Mouse (Mus musculus): ENCODE measurements around the gene Spag5. TPM values are rescaled to one million over a fixed set of nuclear protein-coding genes. Genes with fewer than 3 reads are reported as not detected.

Gene Spag5
- polyA plus RNA-seq, 1 experiment: 56.0 TPM

GRCm38 (mm10) chr11:78346326-78347069 lies 45.2 kb downstream of the Spag5 start:
- Histone ChIP-seq H3K27ac (ENCODE audit: control insufficient read depth, insufficient read depth, low read depth, low read length) (no peak overlapping the region), H3K4me3 (ENCODE audit: control insufficient read depth, low read depth, low read length) (no peak overlapping the region), H3K4me1 (ENCODE audit: control insufficient read depth, insufficient read depth, low read length) (peaks cover 13% of the 10 kb centered on the region), H3K36me3 (ENCODE audit: control insufficient read depth, insufficient read depth, low read length) (no peaks in the 10 kb centered on the region), H3K27me3 (ENCODE audit: control insufficient read depth, insufficient read depth, low read length) (no peaks in the 10 kb centered on the region)
- TF ChIP-seq CTCF (IDR thresholded peaks at IDR 0.05; ENCODE audit: control insufficient read depth, insufficient read depth, insufficient replicate concordance, low read depth, low read length) (no peak), POLR2A (IDR thresholded peaks at IDR 0.05; ENCODE audit: control insufficient read depth, low read depth, low read length) (no peak)

GRCm38 (mm10) chr11:78347070-78347754 lies 45.9 kb downstream of the Spag5 start:
- H3K27ac ChIP-seq (ENCODE audit: control insufficient read depth, insufficient read depth, low read depth, low read length): no peak overlapping the region
- no peaks in the 10 kb centered on the region for H3K36me3 ChIP-seq (ENCODE audit: control insufficient read depth, insufficient read depth, low read length)
- no peaks in the 10 kb centered on the region for H3K27me3 ChIP-seq (ENCODE audit: control insufficient read depth, insufficient read depth, low read length)
- H3K4me1 ChIP-seq (ENCODE audit: control insufficient read depth, insufficient read depth, low read length): peaks cover 13% of the 10 kb centered on the region
- no peak overlapping the region for H3K4me3 ChIP-seq (ENCODE audit: control insufficient read depth, low read depth, low read length)
- TF ChIP-seq CTCF (IDR thresholded peaks at IDR 0.05; ENCODE audit: control insufficient read depth, insufficient read depth, insufficient replicate concordance, low read depth, low read length) (peak; percentile 61; the same call in 1 of the 2 replicates), POLR2A (IDR thresholded peaks at IDR 0.05; ENCODE audit: control insufficient read depth, low read depth, low read length) (no peak)

GRCm38 (mm10) chr11:78347908-78348307 lies 46.6 kb downstream of the Spag5 start:
- H3K36me3 ChIP-seq (ENCODE audit: control insufficient read depth, insufficient read depth, low read length): no peaks in the 10 kb centered on the region
- no peaks in the 10 kb centered on the region for H3K27me3 ChIP-seq (ENCODE audit: control insufficient read depth, insufficient read depth, low read length)
- no peak overlapping the region for H3K27ac ChIP-seq (ENCODE audit: control insufficient read depth, insufficient read depth, low read depth, low read length)
- H3K4me1 ChIP-seq (ENCODE audit: control insufficient read depth, insufficient read depth, low read length): peaks cover 13% of the 10 kb centered on the region
- no peak for TF ChIP-seq CTCF (IDR thresholded peaks at IDR 0.05; ENCODE audit: control insufficient read depth, insufficient read depth, insufficient replicate concordance, low read depth, low read length)
- no peak for TF ChIP-seq POLR2A (IDR thresholded peaks at IDR 0.05; ENCODE audit: control insufficient read depth, low read depth, low read length)
- H3K4me3 ChIP-seq (ENCODE audit: control insufficient read depth, low read depth, low read length): no peak overlapping the region

- no peak overlapping the region for H3K27ac ChIP-seq (ENCODE audit: control insufficient read depth, insufficient read depth, low read depth, low read length)
- no peaks in the 10 kb centered on the region for H3K27me3 ChIP-seq (ENCODE audit: control insufficient read depth, insufficient read depth, low read length)
- H3K4me1 ChIP-seq (ENCODE audit: control insufficient read depth, insufficient read depth, low read length): peaks cover 11% of the 10 kb centered on the region
- no peak overlapping the region for H3K4me3 ChIP-seq (ENCODE audit: control insufficient read depth, low read depth, low read length)
- TF ChIP-seq POLR2A (IDR thresholded peaks at IDR 0.05; ENCODE audit: control insufficient read depth, low read depth, low read length) (no peak), CTCF (IDR thresholded peaks at IDR 0.05; ENCODE audit: control insufficient read depth, insufficient read depth, insufficient replicate concordance, low read depth, low read length) (no peak)
- H3K36me3 ChIP-seq (ENCODE audit: control insufficient read depth, insufficient read depth, low read length): no peaks in the 10 kb centered on the region
Observed at GRCm38 (mm10) chr11:78348474-78348873, 47.1 kb downstream of the Spag5 start.

GRCm38 (mm10) chr11:78349441-78350358 lies 48.4 kb downstream of the Spag5 start:
- Histone ChIP-seq H3K4me1 (ENCODE audit: control insufficient read depth, insufficient read depth, low read length) (peaks cover 4% of the 10 kb centered on the region), H3K4me3 (ENCODE audit: control insufficient read depth, low read depth, low read length) (no peak overlapping the region), H3K27ac (ENCODE audit: control insufficient read depth, insufficient read depth, low read depth, low read length) (no peak overlapping the region), H3K36me3 (ENCODE audit: control insufficient read depth, insufficient read depth, low read length) (no peaks in the 10 kb centered on the region), H3K27me3 (ENCODE audit: control insufficient read depth, insufficient read depth, low read length) (no peaks in the 10 kb centered on the region)
- no peak for TF ChIP-seq CTCF (IDR thresholded peaks at IDR 0.05; ENCODE audit: control insufficient read depth, insufficient read depth, insufficient replicate concordance, low read depth, low read length)
- TF ChIP-seq POLR2A (IDR thresholded peaks at IDR 0.05; ENCODE audit: control insufficient read depth, low read depth, low read length): no peak

- TF ChIP-seq CTCF (IDR thresholded peaks at IDR 0.05; ENCODE audit: control insufficient read depth, insufficient read depth, insufficient replicate concordance, low read depth, low read length) (no peak), POLR2A (IDR thresholded peaks at IDR 0.05; ENCODE audit: control insufficient read depth, low read depth, low read length) (no peak)
- H3K4me3 ChIP-seq (ENCODE audit: control insufficient read depth, low read depth, low read length): no peak overlapping the region
- no peaks in the 10 kb centered on the region for H3K36me3 ChIP-seq (ENCODE audit: control insufficient read depth, insufficient read depth, low read length)
- no peaks in the 10 kb centered on the region for H3K4me1 ChIP-seq (ENCODE audit: control insufficient read depth, insufficient read depth, low read length)
- no peak overlapping the region for H3K27ac ChIP-seq (ENCODE audit: control insufficient read depth, insufficient read depth, low read depth, low read length)
- H3K27me3 ChIP-seq (ENCODE audit: control insufficient read depth, insufficient read depth, low read length): no peaks in the 10 kb centered on the region
Observed at GRCm38 (mm10) chr11:78353081-78353480, 51.8 kb downstream of the Spag5 start.

- TF ChIP-seq CTCF (IDR thresholded peaks at IDR 0.05; ENCODE audit: control insufficient read depth, insufficient read depth, insufficient replicate concordance, low read depth, low read length) (no peak), POLR2A (IDR thresholded peaks at IDR 0.05; ENCODE audit: control insufficient read depth, low read depth, low read length) (no peak)
- Histone ChIP-seq H3K27ac (ENCODE audit: control insufficient read depth, insufficient read depth, low read depth, low read length) (no peak overlapping the region), H3K36me3 (ENCODE audit: control insufficient read depth, insufficient read depth, low read length) (no peaks in the 10 kb centered on the region)
Observed at GRCm38 (mm10) chr11:78354905-78355304, 53.6 kb downstream of the Spag5 start.

More at GRCm38 (mm10) chr11:78354905-78355304, 53.6 kb downstream of the Spag5 start:
- Histone ChIP-seq H3K27me3 (ENCODE audit: control insufficient read depth, insufficient read depth, low read length) (no peaks in the 10 kb centered on the region), H3K4me1 (ENCODE audit: control insufficient read depth, insufficient read depth, low read length) (peaks cover 9% of the 10 kb centered on the region), H3K4me3 (ENCODE audit: control insufficient read depth, low read depth, low read length) (no peak overlapping the region)
